Mouse (Mus musculus): ENCODE measurements at regions not wholly inside any gene's neighbourhood (a gene's known extent, or its start where the extent isn't known, plus 50 kb on each side); places are given as distances from the start of the nearest gene placed in this dataset.
"Not testable (repeated sequence)": the region's sequence is repeated elsewhere in the genome, so short reads cannot be mapped to it uniquely, and the experiment has no call there.

- no peak for DNase-seq (ENCODE audit: low spot score in 2 of 2)
These were observed 811.6 kb upstream of the 4930444P10Rik start for GRCm38 (mm10) chr1:16904690-16905089.

- DNase-seq (ENCODE audit: low spot score in 2 of 2), result not testable (repeated sequence)
These were observed 775.3 kb upstream of the 4930444P10Rik start for GRCm38 (mm10) chr1:16868383-16868782.

GRCm38 (mm10) chr1:16867086-16867835 lies 774.1 kb upstream of the 4930444P10Rik start:
- DNase-seq (ENCODE audit: low spot score in 2 of 2), result not testable (repeated sequence)

- DNase-seq (ENCODE audit: low spot score in 2 of 2), result no peak
These were observed 744.0 kb upstream of the 4930444P10Rik start for GRCm38 (mm10) chr1:16837111-16837510.

- peak in 1 of 2 experiments; percentile 13 for DNase-seq (ENCODE audit: low spot score in 2 of 2)
These were observed 731.6 kb upstream of the 4930444P10Rik start for GRCm38 (mm10) chr1:16824709-16825108.

GRCm38 (mm10) chr1:16824057-16824456 lies 730.9 kb upstream of the 4930444P10Rik start:
- DNase-seq (ENCODE audit: low spot score in 2 of 2), result no peak

GRCm38 (mm10) chr1:16821186-16821585 lies 728.1 kb upstream of the 4930444P10Rik start:
- DNase-seq (ENCODE audit: low spot score in 2 of 2), result no peak

GRCm38 (mm10) chr1:16816572-16816971 lies 723.4 kb upstream of the 4930444P10Rik start:
- DNase-seq (ENCODE audit: low spot score in 2 of 2), result no peak

GRCm38 (mm10) chr1:16815731-16816130 lies 722.6 kb upstream of the 4930444P10Rik start:
- no peak for DNase-seq (ENCODE audit: low spot score in 2 of 2)

- DNase-seq (ENCODE audit: low spot score in 2 of 2), result no peak
These were observed 716.4 kb upstream of the 4930444P10Rik start for GRCm38 (mm10) chr1:16809370-16810150.

GRCm38 (mm10) chr1:16798292-16798691 lies 705.2 kb upstream of the 4930444P10Rik start:
- peak; percentile 63 to 82 for DNase-seq (ENCODE audit: low spot score in 2 of 2)

- DNase-seq (ENCODE audit: low spot score in 2 of 2), result no peak
These were observed 703.3 kb upstream of the 4930444P10Rik start for GRCm38 (mm10) chr1:16796449-16796848.

- no peak for DNase-seq (ENCODE audit: low spot score in 2 of 2)
These were observed 697.7 kb upstream of the 4930444P10Rik start for GRCm38 (mm10) chr1:16790733-16791309.

- no peak for DNase-seq (ENCODE audit: low spot score in 2 of 2)
These were observed 686.7 kb upstream of the 4930444P10Rik start for GRCm38 (mm10) chr1:16779791-16780190.

GRCm38 (mm10) chr1:16760951-16761350 lies 667.8 kb upstream of the 4930444P10Rik start:
- DNase-seq (ENCODE audit: low spot score in 2 of 2), result no peak
